22 mouse cellular contexts compared by ENCODE assay signal in the genomic region with DNA sequence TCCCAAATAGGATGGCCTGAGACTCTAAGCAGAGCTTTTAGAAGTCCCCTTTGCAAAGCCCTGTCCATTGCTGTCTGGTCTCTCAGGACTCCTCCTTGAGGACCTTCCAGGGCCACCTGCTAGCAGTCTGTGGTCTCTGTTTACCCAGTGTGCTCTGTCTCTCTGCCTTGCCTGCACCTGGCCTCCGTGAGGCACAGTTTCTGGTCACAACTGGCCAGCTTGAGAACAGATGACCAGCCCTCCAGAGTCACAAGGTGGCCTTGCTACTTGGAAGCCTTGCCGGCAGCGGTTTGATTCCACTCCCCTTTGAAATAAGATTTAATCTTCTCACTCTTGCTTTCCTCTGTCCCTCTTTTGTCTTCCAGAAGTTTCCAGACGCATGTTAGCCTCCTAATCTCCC. TPM values are rescaled to one million over a fixed set of nuclear protein-coding genes. Genes with fewer than 3 reads are reported as not detected.
DNase-seq lines count a peak whose midpoint lies in the region; ATAC-seq lines count a peak whose summit lies in the region.
"Had no signal": no experiment of that assay in that cellular context is flagged by ENCODE, and none has a peak within 500 bp of the region (broad histone marks: within the 10 kb centered on the region; RNA-seq: fewer than 3 reads in every experiment).

No protein-coding gene starts in this region.

- no peak overlapping the region for H3K4me3 ChIP-seq in heart, embryonic 16.5 days (ENCODE audit: low read length)
- H3K4me3 ChIP-seq in heart, embryonic 10.5 days, result no peak overlapping the region
- no peak overlapping the region for H3K4me3 ChIP-seq in embryonic facial prominence, embryonic 14.5 days (ENCODE audit: low read depth, low read length)
- no peak overlapping the region for H3K4me3 ChIP-seq in kidney, embryonic 15.5 days (replicated peaks)
- no peak overlapping the region for H3K4me3 ChIP-seq in hindbrain, embryonic 12.5 days
- H3K4me3 ChIP-seq: left cerebral cortex, adult 2 months; stomach, embryonic 15.5 days had no signal

- no peak overlapping the region for H3K4me2 ChIP-seq in heart, embryonic 16.5 days (ENCODE audit: low read depth, low read length)
- H3K4me2 ChIP-seq in embryonic facial prominence, embryonic 14.5 days (ENCODE audit: low read depth, low read length), result no peak overlapping the region
- no peak overlapping the region for H3K4me2 ChIP-seq in kidney, embryonic 15.5 days
- H3K4me2 ChIP-seq in hindbrain, embryonic 12.5 days (replicated peaks), result no peak overlapping the region
- H3K4me2 ChIP-seq: heart, embryonic 11.5 days; liver, embryonic 11.5 days; stomach, embryonic 15.5 days had no signal

- peak overlapping the region; percentile 1; the same call in 1 of the 2 replicates for H3K27ac ChIP-seq in heart, embryonic 16.5 days (ENCODE audit: low read length)
- H3K27ac ChIP-seq in heart, embryonic 10.5 days, result no peak overlapping the region
- H3K27ac ChIP-seq in embryonic facial prominence, embryonic 14.5 days (replicated peaks; ENCODE audit: low read depth, low read length), result 0 out of 2 replicates have a peak overlapping the region, but pooled peaks have one; percentile 44
- H3K27ac ChIP-seq in kidney, embryonic 15.5 days, result peak overlapping the region; percentile 63
- H3K27ac ChIP-seq in hindbrain, embryonic 12.5 days, result no peak overlapping the region
- H3K27ac ChIP-seq: left cerebral cortex, adult 2 months; macrophage; stomach, embryonic 15.5 days had no signal

- no peak overlapping the region; the same call in 1 of the 2 replicates for H3K9ac ChIP-seq in heart, embryonic 16.5 days (ENCODE audit: low read length)
- no peak overlapping the region for H3K9ac ChIP-seq in embryonic facial prominence, embryonic 14.5 days (ENCODE audit: low read depth, low read length)
- no peak overlapping the region for H3K9ac ChIP-seq in kidney, embryonic 15.5 days
- no peak overlapping the region for H3K9ac ChIP-seq in hindbrain, embryonic 12.5 days
- H3K9ac ChIP-seq: liver, postnatal 0 days; stomach, embryonic 15.5 days had no signal

- no peaks in the 10 kb centered on the region for H3K36me3 ChIP-seq in heart, embryonic 16.5 days (ENCODE audit: control insufficient read depth, insufficient read depth)
- no peaks in the 10 kb centered on the region for H3K36me3 ChIP-seq in heart, embryonic 10.5 days
- no peaks in the 10 kb centered on the region for H3K36me3 ChIP-seq in embryonic facial prominence, embryonic 14.5 days (ENCODE audit: control insufficient read depth, insufficient read depth, low read length)
- H3K36me3 ChIP-seq in kidney, embryonic 15.5 days, result no peaks in the 10 kb centered on the region
- H3K36me3 ChIP-seq in hindbrain, embryonic 12.5 days, result no peaks in the 10 kb centered on the region
- H3K36me3 ChIP-seq: stomach, embryonic 15.5 days had no signal

- no peaks in the 10 kb centered on the region for H3K27me3 ChIP-seq in heart, embryonic 16.5 days (ENCODE audit: control insufficient read depth, insufficient read depth, low read length)
- H3K27me3 ChIP-seq in heart, embryonic 10.5 days (ENCODE audit: insufficient read depth, poor library complexity, severe bottlenecking), result no peaks in the 10 kb centered on the region
- H3K27me3 ChIP-seq in embryonic facial prominence, embryonic 14.5 days (replicated peaks; ENCODE audit: control insufficient read depth, insufficient read depth, low read length), result no peaks in the 10 kb centered on the region
- H3K27me3 ChIP-seq in kidney, embryonic 15.5 days, result no peaks in the 10 kb centered on the region
- no peaks in the 10 kb centered on the region for H3K27me3 ChIP-seq in hindbrain, embryonic 12.5 days
- H3K27me3 ChIP-seq: stomach, embryonic 15.5 days had no signal

- no peak for DNase-seq in heart, embryonic 10.5 days (ENCODE audit: low spot score)
- DNase-seq in embryonic facial prominence, embryonic 14.5 days (ENCODE audit: low spot score), result no peak
- peak; percentile 29 to 49 for DNase-seq in kidney, postnatal 36 days
- no peak for DNase-seq in embryo, embryonic 10.5 days (ENCODE audit: low spot score)
- no peak for DNase-seq in cerebellum, postnatal 36 days
- DNase-seq: adrenal gland, postnatal 10 days; cerebellum, adult 2 months; cerebellum, postnatal 25 days; heart, postnatal 10 days; liver, postnatal 0 days; thymus, postnatal 36 days had no signal

- no peak for ATAC-seq in heart, embryonic 16.5 days (replicated peaks; ENCODE audit: extremely low read depth, insufficient read depth, low FRiP score)
- no peak for ATAC-seq in embryonic facial prominence, embryonic 14.5 days (ENCODE audit: low read depth)
- ATAC-seq in kidney, embryonic 15.5 days (replicated peaks; ENCODE audit: low FRiP score), result no peak
- no peak for ATAC-seq in hindbrain, embryonic 12.5 days (ENCODE audit: low FRiP score)
- ATAC-seq: liver, postnatal 0 days; lung, postnatal 0 days had no signal

- 0 out of 2 replicates have a peak, but pooled peaks cover 3% of the 10 kb centered on the region for H3K4me1 ChIP-seq in heart, embryonic 16.5 days (ENCODE audit: control insufficient read depth, insufficient read depth, low read length)
- peaks cover 16% of the 10 kb centered on the region for H3K4me1 ChIP-seq in heart, embryonic 10.5 days
- H3K4me1 ChIP-seq in embryonic facial prominence, embryonic 14.5 days (ENCODE audit: control insufficient read depth, insufficient read depth, low read length), result no peaks in the 10 kb centered on the region; the same call in 1 of the 2 replicates
- peaks cover 30% of the 10 kb centered on the region for H3K4me1 ChIP-seq in kidney, embryonic 15.5 days
- no peaks in the 10 kb centered on the region for H3K4me1 ChIP-seq in hindbrain, embryonic 12.5 days
- H3K4me1 ChIP-seq: stomach, embryonic 15.5 days had no signal

- H3K9me3 ChIP-seq in heart, embryonic 16.5 days (replicated peaks; ENCODE audit: control insufficient read depth, low read length), result no peaks in the 10 kb centered on the region
- H3K9me3 ChIP-seq in heart, embryonic 10.5 days, result no peaks in the 10 kb centered on the region
- H3K9me3 ChIP-seq in embryonic facial prominence, embryonic 14.5 days (ENCODE audit: control insufficient read depth, low read length), result no peaks in the 10 kb centered on the region
- H3K9me3 ChIP-seq in kidney, embryonic 15.5 days (replicated peaks), result no peaks in the 10 kb centered on the region
- H3K9me3 ChIP-seq in hindbrain, embryonic 12.5 days (replicated peaks), result no peaks in the 10 kb centered on the region
- H3K9me3 ChIP-seq: stomach, embryonic 15.5 days had no signal

- 64% methylated on average over 4 of the region's 4 CpGs for WGBS in heart, embryonic 16.5 days
- WGBS in heart, embryonic 10.5 days, result 51% methylated on average over 4 of the region's 4 CpGs
- 54% methylated on average over 4 of the region's 4 CpGs for WGBS in embryonic facial prominence, embryonic 14.5 days
- 54% methylated on average over 4 of the region's 4 CpGs for WGBS in kidney, embryonic 15.5 days
- 56% methylated on average over 4 of the region's 4 CpGs for WGBS in hindbrain, embryonic 12.5 days

RNA-seq across cellular contexts. Expression of a gene that starts 29.9 kb away (rescaled TPM):
- polyA plus RNA-seq in heart, embryonic 16.5 days (2015; fragmentation: Nextera tagmentation; extraction: Ambion mirVana), result 0.12 and 0.13 TPM in 2 replicates
- polyA plus RNA-seq in heart, embryonic 10.5 days (2016; fragmentation: Nextera tagmentation; extraction: Ambion mirVana), result 0.28 and 0.38 TPM in 2 replicates
- polyA plus RNA-seq in embryonic facial prominence, embryonic 14.5 days (2014; fragmentation: Nextera tagmentation; extraction: Ambion mirVana), result 0.35 and 0.81 TPM in 2 replicates
- polyA plus RNA-seq in kidney, embryonic 15.5 days (2015; fragmentation: Nextera tagmentation; extraction: Ambion mirVana), result 0.58 and 0.64 TPM in 2 replicates
- polyA plus RNA-seq in hindbrain, embryonic 12.5 days (2016; fragmentation: Nextera tagmentation; extraction: Ambion mirVana), result 0.06 and 0.07 TPM in 2 replicates
- polyA plus RNA-seq: hindbrain, embryonic 11.5 days; macrophage; neural tube, embryonic 14.5 days had no signal

Comparison
In these comparisons a context has a peak if more than half of its experiments do, and no peak if none do; other contexts are left out.
1. H3K27ac ChIP-seq: peak in heart, embryonic 16.5 days (single experiment), embryonic facial prominence, embryonic 14.5 days (single experiment) and kidney, embryonic 15.5 days (single experiment); none in heart, embryonic 10.5 days (single experiment) and hindbrain, embryonic 12.5 days (single experiment).
2. DNase-seq: peak in kidney, postnatal 36 days (2 of 2); none in heart, embryonic 10.5 days (single experiment), embryonic facial prominence, embryonic 14.5 days (single experiment), embryo, embryonic 10.5 days (single experiment) and cerebellum, postnatal 36 days (0 of 2).